Mouse (Mus musculus): ENCODE data around the gene Slc38a8. TPM values are rescaled to one million over a fixed set of nuclear protein-coding genes. Genes with fewer than 3 reads are reported as not detected.
A peak's percentile ranks its signal among the peaks of the same experiment; 100 is the strongest.

The Slc38a8 gene
- polyA plus RNA-seq (2016; fragmentation: Nextera tagmentation; extraction: Ambion mirVana), result not detected in 2 replicates

- 38% methylated on average over 5 of the region's 5 CpGs for WGBS
- no peak within 1 kb of the TSS for H3K27ac ChIP-seq
- no peak within 1 kb of the TSS for H3K4me3 ChIP-seq
- peaks cover 58% of the 10 kb centered on the region for H3K27me3 ChIP-seq (ENCODE audit: insufficient read depth, poor library complexity, severe bottlenecking)
- H3K36me3 ChIP-seq, result peaks cover 11% of the 10 kb centered on the region
- no peaks in the 10 kb centered on the region for H3K9me3 ChIP-seq
- DNase-seq (ENCODE audit: low spot score), result no peak
- H3K4me1 ChIP-seq, result peaks cover 57% of the 10 kb centered on the region
Measured at GRCm38 (mm10) chr8:119501598-119501997, at the start of gene Slc38a8. Slc38a8 (minus strand) TSS chr8:119501698.

- H3K27ac ChIP-seq, result no peak overlapping the region
- no peaks in the 10 kb centered on the region for H3K27me3 ChIP-seq (ENCODE audit: insufficient read depth, poor library complexity, severe bottlenecking)
- no peak overlapping the region for H3K4me3 ChIP-seq
- no peak for DNase-seq (ENCODE audit: low spot score)
- WGBS, result 78% methylated on average over 7 of the region's 7 CpGs
- no peaks in the 10 kb centered on the region for H3K9me3 ChIP-seq
- H3K36me3 ChIP-seq, result peaks cover 44% of the 10 kb centered on the region
- H3K4me1 ChIP-seq, result peaks cover 30% of the 10 kb centered on the region
Measured at GRCm38 (mm10) chr8:119548560-119549113, 47.1 kb upstream of the Slc38a8 start.

GRCm38 (mm10) chr8:119547019-119547691 lies 45.7 kb upstream of the Slc38a8 start:
- no peak for DNase-seq (ENCODE audit: low spot score)
- H3K27ac ChIP-seq, result no peak overlapping the region
- no peak overlapping the region for H3K4me3 ChIP-seq
- H3K9me3 ChIP-seq, result no peaks in the 10 kb centered on the region
- H3K27me3 ChIP-seq (ENCODE audit: insufficient read depth, poor library complexity, severe bottlenecking), result no peaks in the 10 kb centered on the region
- peaks cover 22% of the 10 kb centered on the region for H3K4me1 ChIP-seq
- 79% methylated on average over 18 of the region's 18 CpGs for WGBS
- H3K36me3 ChIP-seq, result peaks cover 58% of the 10 kb centered on the region

- H3K4me3 ChIP-seq, result no peak overlapping the region
- peaks cover 71% of the 10 kb centered on the region for H3K36me3 ChIP-seq
- H3K4me1 ChIP-seq, result peaks cover 16% of the 10 kb centered on the region
- no peaks in the 10 kb centered on the region for H3K9me3 ChIP-seq
- no peak overlapping the region for H3K27ac ChIP-seq
- 94% methylated on average over 6 of the region's 6 CpGs for WGBS
- no peak for DNase-seq (ENCODE audit: low spot score)
- H3K27me3 ChIP-seq (ENCODE audit: insufficient read depth, poor library complexity, severe bottlenecking), result no peaks in the 10 kb centered on the region
Measured at GRCm38 (mm10) chr8:119545791-119546190, 44.3 kb upstream of the Slc38a8 start.

- H3K4me1 ChIP-seq, result peaks cover 10% of the 10 kb centered on the region
- no peaks in the 10 kb centered on the region for H3K9me3 ChIP-seq
- peaks cover 77% of the 10 kb centered on the region for H3K36me3 ChIP-seq
- H3K27me3 ChIP-seq (ENCODE audit: insufficient read depth, poor library complexity, severe bottlenecking), result no peaks in the 10 kb centered on the region
- no peak overlapping the region for H3K4me3 ChIP-seq
- 82% methylated on average over 6 of the region's 6 CpGs for WGBS
- H3K27ac ChIP-seq, result no peak overlapping the region
- no peak for DNase-seq (ENCODE audit: low spot score)
Measured at GRCm38 (mm10) chr8:119545180-119545579, 43.7 kb upstream of the Slc38a8 start.

GRCm38 (mm10) chr8:119544606-119545005 lies 43.1 kb upstream of the Slc38a8 start:
- Histone ChIP-seq H3K4me3 (no peak overlapping the region), H3K9me3 (no peaks in the 10 kb centered on the region), H3K27me3 (ENCODE audit: insufficient read depth, poor library complexity, severe bottlenecking) (no peaks in the 10 kb centered on the region), H3K27ac (no peak overlapping the region), H3K36me3 (peaks cover 83% of the 10 kb centered on the region), H3K4me1 (peaks cover 7% of the 10 kb centered on the region)
- no peak for DNase-seq (ENCODE audit: low spot score)
- 81% methylated on average over 3 of the region's 3 CpGs for WGBS

- Histone ChIP-seq H3K27me3 (ENCODE audit: insufficient read depth, poor library complexity, severe bottlenecking) (no peaks in the 10 kb centered on the region), H3K27ac (no peak overlapping the region), H3K9me3 (no peaks in the 10 kb centered on the region), H3K4me1 (peaks cover 13% of the 10 kb centered on the region), H3K36me3 (peaks cover 99% of the 10 kb centered on the region), H3K4me3 (no peak overlapping the region)
- DNase-seq (ENCODE audit: low spot score), result peak; percentile 81
- WGBS, result 64% methylated on average over 9 of the region's 9 CpGs
Measured at GRCm38 (mm10) chr8:119531973-119532372, 30.5 kb upstream of the Slc38a8 start.

- Histone ChIP-seq H3K36me3 (peaks cover 99% of the 10 kb centered on the region), H3K27me3 (ENCODE audit: insufficient read depth, poor library complexity, severe bottlenecking) (no peaks in the 10 kb centered on the region), H3K9me3 (no peaks in the 10 kb centered on the region), H3K4me3 (no peak overlapping the region), H3K4me1 (peaks cover 13% of the 10 kb centered on the region), H3K27ac (no peak overlapping the region)
- DNase-seq (ENCODE audit: low spot score), result no peak
- 92% methylated on average over 3 of the region's 3 CpGs for WGBS
Measured at GRCm38 (mm10) chr8:119531397-119531796, 29.9 kb upstream of the Slc38a8 start.

GRCm38 (mm10) chr8:119530937-119531336 lies 29.4 kb upstream of the Slc38a8 start:
- Histone ChIP-seq H3K9me3 (no peaks in the 10 kb centered on the region), H3K27ac (no peak overlapping the region), H3K27me3 (ENCODE audit: insufficient read depth, poor library complexity, severe bottlenecking) (no peaks in the 10 kb centered on the region), H3K4me3 (no peak overlapping the region), H3K4me1 (peaks cover 13% of the 10 kb centered on the region), H3K36me3 (peaks cover 95% of the 10 kb centered on the region)
- WGBS, result 65% methylated on average over 6 of the region's 6 CpGs
- DNase-seq (ENCODE audit: low spot score), result no peak

GRCm38 (mm10) chr8:119528762-119529161 lies 27.3 kb upstream of the Slc38a8 start:
- Histone ChIP-seq H3K27ac (no peak overlapping the region), H3K4me1 (peaks cover 13% of the 10 kb centered on the region), H3K4me3 (no peak overlapping the region), H3K36me3 (peaks cover 95% of the 10 kb centered on the region), H3K27me3 (ENCODE audit: insufficient read depth, poor library complexity, severe bottlenecking) (no peaks in the 10 kb centered on the region), H3K9me3 (no peaks in the 10 kb centered on the region)
- 89% methylated on average over 7 of the region's 7 CpGs for WGBS
- DNase-seq (ENCODE audit: low spot score), result no peak

GRCm38 (mm10) chr8:119520102-119520501 lies 18.6 kb upstream of the Slc38a8 start:
- Histone ChIP-seq H3K4me1 (peaks cover 2% of the 10 kb centered on the region; the same call in 1 of the 2 replicates), H3K27ac (no peak overlapping the region), H3K36me3 (peaks cover 97% of the 10 kb centered on the region), H3K9me3 (no peaks in the 10 kb centered on the region), H3K27me3 (ENCODE audit: insufficient read depth, poor library complexity, severe bottlenecking) (no peaks in the 10 kb centered on the region), H3K4me3 (no peak overlapping the region)
- 72% methylated on average over 7 of the region's 7 CpGs for WGBS
- DNase-seq (ENCODE audit: low spot score), result no peak

- Histone ChIP-seq H3K27ac (no peak overlapping the region), H3K27me3 (ENCODE audit: insufficient read depth, poor library complexity, severe bottlenecking) (no peaks in the 10 kb centered on the region), H3K36me3 (peaks cover 100% of the 10 kb centered on the region), H3K4me3 (no peak overlapping the region), H3K9me3 (no peaks in the 10 kb centered on the region), H3K4me1 (peaks cover 3% of the 10 kb centered on the region; the same call in 1 of the 2 replicates)
- DNase-seq (ENCODE audit: low spot score), result no peak
- WGBS, result 57% methylated on average over 5 of the region's 5 CpGs
Measured at GRCm38 (mm10) chr8:119516674-119517073, 15.2 kb upstream of the Slc38a8 start.

GRCm38 (mm10) chr8:119515767-119516166 lies 14.3 kb upstream of the Slc38a8 start:
- Histone ChIP-seq H3K4me3 (no peak overlapping the region), H3K4me1 (peaks cover 6% of the 10 kb centered on the region; the same call in 1 of the 2 replicates), H3K27me3 (ENCODE audit: insufficient read depth, poor library complexity, severe bottlenecking) (no peaks in the 10 kb centered on the region), H3K27ac (no peak overlapping the region), H3K36me3 (peaks cover 100% of the 10 kb centered on the region), H3K9me3 (no peaks in the 10 kb centered on the region)
- WGBS, result 73% methylated on average over 3 of the region's 3 CpGs
- DNase-seq (ENCODE audit: low spot score), result no peak
